19 mouse cellular contexts compared by ENCODE assay signal in the genomic region with DNA sequence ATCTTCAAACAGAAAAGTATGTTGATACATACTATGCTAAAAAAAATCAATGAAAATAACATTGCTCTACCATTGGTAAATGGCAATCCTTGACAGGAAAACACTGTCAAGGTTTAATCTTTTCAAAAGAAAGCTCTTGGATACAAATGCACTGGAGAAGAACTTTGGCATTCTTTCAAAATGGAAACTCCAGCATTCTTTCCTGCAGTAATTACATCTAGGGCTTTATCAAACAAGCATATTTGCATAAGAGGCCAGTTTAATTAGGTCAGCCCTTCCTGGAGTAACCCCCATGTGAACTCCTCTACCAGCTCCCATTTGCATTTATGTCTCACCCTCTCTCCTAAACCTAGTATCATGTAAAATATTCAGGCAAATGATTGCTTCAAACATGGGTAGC.
"Had no signal": no experiment of that assay in that cellular context is flagged by ENCODE, and none has a peak within 500 bp of the region (broad histone marks: within the 10 kb centered on the region; RNA-seq: fewer than 3 reads in every experiment).

No protein-coding gene starts in this region.

- H3K27ac ChIP-seq: midbrain, embryonic 10.5 days; midbrain, embryonic 12.5 days; neural tube, embryonic 13.5 days; neural tube, embryonic 15.5 days; stomach, embryonic 15.5 days; stomach, postnatal 0 days had no signal

- H3K36me3 ChIP-seq: midbrain, embryonic 10.5 days; midbrain, embryonic 12.5 days; neural tube, embryonic 13.5 days; neural tube, embryonic 15.5 days; stomach, embryonic 15.5 days had no signal

- ATAC-seq: midbrain, embryonic 16.5 days had no signal

- DNase-seq: lung, adult 18-20 months; lung, embryonic 14.5 days; lung, postnatal 10 days; lung, postnatal 4 days; midbrain, embryonic 14.5 days; right cerebral cortex, adult 18-20 months; right cerebral cortex, postnatal 25 days; right cerebral cortex, postnatal 4 days; thymus, adult 2 months; thymus, postnatal 25 days; thymus, postnatal 4 days had no signal

- H3K9me3 ChIP-seq: midbrain, embryonic 10.5 days; midbrain, embryonic 12.5 days; neural tube, embryonic 13.5 days; neural tube, embryonic 15.5 days; stomach, embryonic 15.5 days had no signal

- H3K4me1 ChIP-seq: midbrain, embryonic 10.5 days; midbrain, embryonic 12.5 days; neural tube, embryonic 15.5 days; stomach, embryonic 15.5 days had no signal

- H3K4me2 ChIP-seq: lung, embryonic 14.5 days; midbrain, embryonic 12.5 days; neural tube, embryonic 13.5 days; neural tube, embryonic 15.5 days; stomach, embryonic 15.5 days had no signal

- H3K9ac ChIP-seq: lung, embryonic 14.5 days; midbrain, embryonic 12.5 days; neural tube, embryonic 13.5 days; neural tube, embryonic 15.5 days; stomach, embryonic 15.5 days had no signal

- H3K4me3 ChIP-seq: midbrain, embryonic 10.5 days; midbrain, embryonic 12.5 days; myocyte; neural tube, embryonic 13.5 days; neural tube, embryonic 15.5 days; stomach, embryonic 15.5 days had no signal

- H3K27me3 ChIP-seq: midbrain, embryonic 12.5 days; neural tube, embryonic 13.5 days; neural tube, embryonic 15.5 days; stomach, embryonic 15.5 days had no signal
